Mouse (Mus musculus): ENCODE results near the gene Gm28961.
"Not testable (repeated sequence)": the region's sequence is repeated elsewhere in the genome, so short reads cannot be mapped to it uniquely, and the experiment has no call there.

The Gm28961 gene

GRCm38 (mm10) chrY:57705397-57705796, at the start of gene Gm28961:
TSS of gene Gm28961 (plus strand) at chrY:57705697.
- DNase-seq (ENCODE audit: low spot score), result not testable (repeated sequence)

Measured in ovary, adult 18-20 months (tissue).